Mouse (Mus musculus) brown adipose tissue, adult 24 weeks (tissue): ENCODE data around the gene Ttc39d. TPM values are rescaled to one million over a fixed set of nuclear protein-coding genes. Genes with fewer than 3 reads are reported as not detected.

Source experiments
- H3K27ac ChIP-seq: fragments of 200-500 bp; replicated peaks from 2 replicates; pipeline ENCODE4 v1.5.1; 2012; ENCODE audit warnings: low read depth, mild to moderate bottlenecking, low read length
- H3K4me1 ChIP-seq: fragments of 200-500 bp; 2 replicates; pipeline ENCODE4 v1.6.1; 2012; ENCODE audit warnings: low read length, mixed read lengths; ENCODE audit not compliant: control insufficient read depth, insufficient read depth, insufficient read length
- H3K4me3 ChIP-seq: fragments of 200-500 bp; 2 replicates; pipeline ENCODE4 v1.5.1; 2012; ENCODE audit warnings: low read depth, mild to moderate bottlenecking, low read length, moderate library complexity; ENCODE audit not compliant: insufficient read depth
- polyA plus RNA-seq: library from polyadenylated mRNA; stranded (reverse); fragments of >200 nt; gene quantifications from 2 replicates; pipeline ENCODE4 v1.2.4, GENCODE M21; 2012; ENCODE audit not compliant: missing spikeins, insufficient read depth, insufficient read length

Gene Ttc39d
- not detected in 2 replicates for polyA plus RNA-seq

DNA sequence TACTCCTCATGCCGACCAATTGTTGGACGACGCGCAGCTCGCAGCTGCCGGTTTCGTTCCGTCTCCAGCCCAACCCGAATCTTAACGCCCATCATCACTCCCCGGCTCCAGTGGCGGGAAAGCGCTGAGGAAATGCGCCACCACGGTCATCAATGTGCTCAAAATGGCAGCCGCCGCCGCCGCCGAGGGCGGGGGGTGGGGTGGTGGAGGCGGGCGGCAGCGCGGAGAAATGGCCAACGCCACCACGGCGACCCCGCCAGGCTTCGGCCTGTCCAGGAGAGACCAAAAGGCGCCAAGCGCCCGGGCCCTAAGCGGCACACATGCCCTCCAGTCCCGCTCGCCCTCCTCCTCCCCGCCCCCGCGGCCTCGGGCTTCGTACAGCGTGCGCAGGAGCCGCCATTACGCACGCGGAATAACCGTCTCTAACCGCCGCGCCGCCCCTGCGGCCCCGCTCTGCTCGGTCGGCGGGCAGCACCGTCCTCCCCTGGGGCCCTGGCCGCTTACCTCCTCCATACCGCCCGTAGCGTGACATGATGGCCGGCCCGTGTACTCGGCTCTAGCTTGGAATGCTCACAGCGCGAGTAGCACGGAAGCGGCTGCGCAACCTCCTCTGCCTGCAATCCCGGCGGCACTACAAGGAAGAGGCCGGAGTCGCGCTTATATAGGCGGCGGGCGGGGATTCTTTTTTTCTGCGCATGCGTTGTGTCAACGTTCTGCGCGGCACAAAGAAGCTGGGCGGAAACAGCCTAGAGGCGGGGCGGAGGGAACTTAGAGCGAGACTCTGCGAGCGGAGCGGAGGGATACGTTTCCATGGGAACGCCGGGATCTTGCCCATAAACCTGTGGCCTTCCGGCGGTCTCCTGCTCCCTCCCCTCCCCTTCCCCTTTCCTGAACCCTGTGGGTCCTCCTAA lies at the start of gene Ttc39d, which contains the start of gene Srsf7:
Gene Ttc39d, plus strand, starts transcription at position 790 of the 911 bp plus-strand sequence.
Gene Srsf7, minus strand, starts transcription at position 637 of the 911 bp plus-strand sequence.
- Histone ChIP-seq H3K27ac (peak within 1 kb of the TSS; percentile 88), H3K4me1 (no peaks in the 10 kb centered on the region), H3K4me3 (peak within 1 kb of the TSS; percentile 97)

DNA sequence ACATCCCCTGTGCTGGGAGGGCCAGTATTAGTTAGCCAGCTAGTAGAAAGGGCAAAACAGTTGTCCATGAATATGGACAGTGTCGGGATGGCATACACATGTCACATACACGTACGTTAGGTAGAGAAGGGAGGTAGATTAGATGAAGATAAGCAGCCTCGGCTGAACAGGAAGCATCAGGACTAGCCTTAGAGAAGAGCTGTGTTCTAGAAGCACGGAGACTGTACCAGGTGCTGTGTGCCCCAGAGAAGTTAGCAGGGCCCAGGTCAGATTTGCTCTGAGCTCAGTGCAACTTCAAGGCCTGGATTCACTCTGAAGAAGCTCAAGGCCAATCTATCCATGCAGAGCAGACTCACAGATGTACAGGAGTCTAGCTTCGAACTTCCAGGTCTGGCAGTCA lies 49.8 kb upstream of the Ttc39d start:
- Histone ChIP-seq H3K4me1 (no peaks in the 10 kb centered on the region), H3K4me3 (no peak overlapping the region), H3K27ac (no peak overlapping the region)

DNA sequence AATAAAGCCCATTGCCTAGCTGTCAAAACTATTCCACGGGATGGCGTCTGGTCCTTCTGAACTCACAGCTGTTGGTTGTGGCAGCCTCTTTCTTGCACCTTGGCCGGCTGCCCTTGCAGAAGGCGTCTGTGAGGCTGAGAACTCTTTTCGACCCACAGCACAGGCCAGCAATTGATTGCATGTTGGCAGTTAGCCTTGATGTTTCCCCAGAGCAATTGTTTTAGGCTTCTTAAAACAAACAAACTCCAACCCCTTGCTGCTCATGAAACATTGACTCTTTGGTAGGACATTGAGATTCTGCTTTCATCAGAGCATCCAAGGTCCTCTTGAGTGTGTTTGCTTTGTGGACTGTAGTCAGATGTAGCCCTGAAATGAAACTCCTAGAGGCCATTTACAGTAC lies 46.8 kb upstream of the Ttc39d start:
- H3K4me1 ChIP-seq, result no peaks in the 10 kb centered on the region
- H3K4me3 ChIP-seq, result no peak overlapping the region
- no peak overlapping the region for H3K27ac ChIP-seq

DNA sequence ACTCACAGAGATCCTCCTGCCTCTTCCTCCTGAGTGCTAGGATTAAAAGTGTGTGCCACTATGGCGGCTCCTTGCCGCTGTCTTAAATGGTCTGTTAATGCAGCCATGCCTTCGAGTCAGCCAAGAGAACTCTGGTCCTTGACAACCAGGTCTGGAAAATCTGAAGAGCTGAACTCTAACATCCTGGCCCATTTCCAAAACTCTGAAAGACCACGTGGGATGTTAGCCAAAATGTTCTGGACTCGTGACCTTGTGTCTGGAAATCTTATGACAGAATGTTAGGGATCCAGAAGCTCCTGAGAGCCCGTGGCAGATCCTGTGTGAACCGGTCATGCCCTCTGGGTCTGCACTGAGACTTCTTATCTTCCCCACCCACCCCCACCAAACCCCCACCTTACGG lies 43.3 kb upstream of the Ttc39d start:
- Histone ChIP-seq H3K4me1 (peaks cover 5% of the 10 kb centered on the region; the same call in 1 of the 2 replicates), H3K4me3 (no peak overlapping the region), H3K27ac (no peak overlapping the region)

DNA sequence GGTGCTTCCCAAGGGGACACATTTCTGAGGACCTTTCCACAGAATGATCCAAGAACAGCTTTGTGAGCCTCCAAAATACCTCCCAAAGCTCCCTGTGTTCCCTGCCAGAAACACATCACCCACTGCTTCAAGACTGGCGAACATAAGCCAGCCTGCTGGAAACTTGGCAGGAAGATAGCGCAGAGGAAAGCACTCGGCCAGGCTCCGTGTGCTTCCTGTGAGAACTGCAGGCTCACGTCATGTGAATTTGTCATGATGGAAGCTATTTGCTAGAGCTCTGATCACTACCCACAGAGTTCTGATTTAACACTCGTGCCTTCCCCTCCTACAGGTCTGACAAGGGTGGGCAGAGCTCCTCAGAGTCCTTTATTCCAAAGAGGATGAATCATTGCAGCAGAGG lies 41.5 kb upstream of the Ttc39d start:
- Histone ChIP-seq H3K4me1 (peaks cover 5% of the 10 kb centered on the region; the same call in 1 of the 2 replicates), H3K4me3 (no peak overlapping the region), H3K27ac (peak overlapping the region; percentile 72)

DNA sequence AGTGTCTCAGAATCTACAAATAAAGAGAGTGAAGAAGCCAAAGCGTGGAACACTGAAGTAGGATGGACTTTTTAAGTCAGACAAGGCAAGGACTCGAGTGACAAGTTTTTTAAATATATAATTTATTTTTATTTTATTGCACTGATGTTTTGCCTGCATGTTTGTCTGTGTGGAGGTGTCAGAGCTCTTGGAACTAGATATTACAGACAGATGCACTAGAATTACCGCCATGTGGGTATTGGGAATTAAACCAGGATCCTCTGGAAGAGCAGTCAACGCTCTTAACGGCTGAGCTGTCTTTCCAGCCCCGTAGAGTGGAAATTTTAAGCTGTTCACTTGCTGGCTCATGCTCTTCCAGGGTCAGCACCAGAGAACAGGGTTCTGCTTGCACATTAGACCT lies 40.9 kb upstream of the Ttc39d start:
- Histone ChIP-seq H3K27ac (peak overlapping the region; percentile 72; the same call in 1 of the 2 replicates), H3K4me1 (peaks cover 5% of the 10 kb centered on the region; the same call in 1 of the 2 replicates)

DNA sequence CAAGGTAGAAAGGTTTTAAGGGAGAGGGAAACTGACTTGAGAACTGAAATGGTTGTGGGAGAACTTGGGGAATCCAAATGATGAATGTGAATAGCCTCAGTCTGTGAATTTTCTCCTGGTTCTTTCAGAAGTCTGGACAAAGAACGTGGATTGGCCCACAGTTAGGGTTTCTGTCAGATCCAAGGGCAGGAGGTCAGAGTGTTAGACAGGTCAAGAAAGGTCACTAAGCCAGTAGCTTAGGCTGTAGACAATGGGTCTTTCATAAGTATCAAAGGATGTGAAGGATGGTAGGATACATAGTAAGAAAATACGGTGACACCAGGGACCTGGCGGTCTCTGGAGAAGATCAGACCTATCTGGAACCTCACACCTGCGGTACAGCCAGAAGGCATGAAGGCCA lies 39.8 kb upstream of the Ttc39d start:
- peaks cover 5% of the 10 kb centered on the region; the same call in 1 of the 2 replicates for H3K4me1 ChIP-seq
- H3K4me3 ChIP-seq, result no peak overlapping the region
- peak overlapping the region; percentile 2; the same call in 1 of the 2 replicates for H3K27ac ChIP-seq

More for the DNA sequence above, 40.9 kb upstream of the Ttc39d start:
- H3K4me3 ChIP-seq, result no peak overlapping the region

DNA sequence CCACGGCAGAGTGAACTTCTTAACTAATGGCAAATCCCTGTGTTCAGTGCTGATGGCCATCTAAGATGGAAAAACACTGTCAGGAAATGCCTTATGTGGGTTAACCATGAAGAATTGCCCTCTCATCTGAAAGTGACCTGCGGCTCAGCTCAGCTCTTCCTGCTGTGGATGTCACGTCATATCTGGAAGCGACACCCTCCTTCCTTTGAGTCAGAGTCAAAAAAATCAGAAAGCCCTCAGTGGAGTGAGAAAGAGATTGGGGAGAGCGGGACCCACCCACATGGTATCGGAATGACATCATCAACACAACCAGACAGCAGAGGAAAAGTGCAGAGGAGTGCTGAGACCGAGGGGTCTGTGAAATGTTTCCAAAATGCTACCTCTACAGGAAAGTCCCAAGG lies 39.4 kb upstream of the Ttc39d start:
- Histone ChIP-seq H3K4me3 (no peak overlapping the region), H3K4me1 (peaks cover 5% of the 10 kb centered on the region; the same call in 1 of the 2 replicates), H3K27ac (0 out of 2 replicates have a peak overlapping the region, but pooled peaks have one; percentile 2)

DNA sequence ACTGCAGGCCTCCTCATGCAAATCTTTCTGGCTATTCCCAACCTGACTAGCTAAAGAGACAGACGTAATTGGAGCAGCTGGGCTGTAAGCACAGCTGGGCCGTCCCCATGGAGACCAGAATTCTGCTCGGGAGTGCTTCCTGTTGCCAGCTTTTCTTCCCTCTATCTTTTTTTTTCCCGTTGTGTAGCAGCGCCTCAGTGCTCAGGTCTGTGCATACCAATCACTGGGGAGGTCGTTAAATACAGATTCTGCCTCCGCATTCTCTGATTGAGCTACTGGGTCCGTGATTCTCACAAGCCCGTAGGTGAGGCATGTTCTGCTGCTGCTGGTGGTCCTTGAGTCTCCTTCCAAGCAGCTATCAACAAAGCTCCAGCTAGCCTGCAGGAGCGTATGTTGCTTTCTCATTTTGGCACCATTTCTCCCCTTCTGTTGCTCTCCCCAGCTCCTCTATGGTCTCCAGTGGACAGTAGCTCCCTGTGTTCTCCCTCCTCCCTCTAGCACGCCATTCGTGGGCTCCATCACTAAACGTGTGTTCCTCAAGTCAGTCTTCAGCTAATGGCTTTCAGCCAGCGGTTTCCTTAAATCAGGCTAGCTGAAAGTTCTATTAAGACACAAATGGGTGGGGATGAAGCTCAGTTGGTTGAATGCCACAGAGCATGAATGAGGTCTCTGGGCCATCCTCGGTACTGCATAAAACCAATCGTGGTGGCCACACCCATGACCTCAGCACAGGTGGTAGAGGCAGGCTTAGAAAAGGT lies 38.7 kb upstream of the Ttc39d start:
- H3K4me3 ChIP-seq, result no peak overlapping the region
- H3K27ac ChIP-seq, result no peak overlapping the region
- H3K4me1 ChIP-seq, result peaks cover 5% of the 10 kb centered on the region; the same call in 1 of the 2 replicates

DNA sequence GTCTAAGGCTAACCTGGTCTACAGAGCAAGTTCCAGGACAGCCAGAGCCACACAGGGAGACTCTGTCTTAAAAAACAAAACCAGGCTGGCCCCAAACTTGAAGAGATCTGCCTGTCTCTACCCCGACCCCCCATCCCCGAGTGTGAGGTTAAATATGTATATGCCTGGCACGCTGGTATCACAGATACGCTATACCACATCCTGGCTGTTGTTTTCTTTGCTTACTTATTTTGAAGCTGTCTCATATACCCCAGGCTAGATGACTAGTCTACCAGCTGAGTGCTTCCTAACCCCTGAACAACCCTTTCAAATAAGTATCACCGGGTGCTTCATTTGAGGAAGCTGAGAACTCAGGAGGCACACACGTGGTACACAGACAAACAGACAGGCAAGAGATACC lies 37.5 kb upstream of the Ttc39d start:
- Histone ChIP-seq H3K4me1 (peaks cover 8% of the 10 kb centered on the region; the same call in 1 of the 2 replicates), H3K27ac (no peak overlapping the region), H3K4me3 (no peak overlapping the region)

DNA sequence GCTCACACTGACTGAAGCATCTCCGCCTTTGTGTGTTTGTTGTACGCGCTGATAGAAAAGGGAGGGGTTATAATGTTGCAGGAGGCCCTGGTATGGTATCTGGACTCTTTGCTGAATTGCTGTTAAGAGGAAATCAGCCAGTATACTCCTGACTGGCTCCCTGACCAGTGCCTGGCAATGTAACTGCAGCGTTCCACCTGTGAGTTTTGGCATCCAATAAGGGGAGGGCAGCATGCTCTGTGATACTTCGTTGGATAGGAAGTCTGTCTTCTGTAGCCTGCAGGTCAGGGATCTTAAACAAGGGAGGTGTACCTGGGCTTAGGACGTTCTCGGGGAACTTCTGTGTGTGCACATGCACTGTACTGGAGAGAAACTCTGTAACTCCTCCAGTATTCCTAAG lies 36.3 kb upstream of the Ttc39d start:
- Histone ChIP-seq H3K4me1 (peaks cover 9% of the 10 kb centered on the region; the same call in 1 of the 2 replicates), H3K4me3 (no peak overlapping the region), H3K27ac (no peak overlapping the region)

DNA sequence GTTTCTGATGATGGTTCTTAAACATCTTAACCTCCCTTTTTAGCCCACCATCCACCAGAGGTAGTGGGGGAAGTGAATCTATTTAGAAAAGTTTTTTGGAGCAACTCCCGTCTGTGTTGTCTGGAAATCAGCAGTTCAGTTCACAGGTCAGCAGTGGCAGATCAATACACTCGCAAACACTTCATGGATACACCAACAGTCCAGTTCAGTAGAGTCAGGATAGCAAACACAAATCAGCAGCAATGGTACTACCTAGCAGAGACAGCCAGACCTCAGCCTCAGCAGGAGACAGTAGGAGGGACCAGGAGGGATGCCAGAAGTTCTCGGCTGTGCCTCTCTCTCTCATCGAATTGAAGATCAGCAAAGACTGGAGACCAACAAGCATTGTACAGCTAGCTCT lies 35.3 kb upstream of the Ttc39d start:
- peaks cover 6% of the 10 kb centered on the region; the same call in 1 of the 2 replicates for H3K4me1 ChIP-seq
- no peak overlapping the region for H3K27ac ChIP-seq
- H3K4me3 ChIP-seq, result no peak overlapping the region

DNA sequence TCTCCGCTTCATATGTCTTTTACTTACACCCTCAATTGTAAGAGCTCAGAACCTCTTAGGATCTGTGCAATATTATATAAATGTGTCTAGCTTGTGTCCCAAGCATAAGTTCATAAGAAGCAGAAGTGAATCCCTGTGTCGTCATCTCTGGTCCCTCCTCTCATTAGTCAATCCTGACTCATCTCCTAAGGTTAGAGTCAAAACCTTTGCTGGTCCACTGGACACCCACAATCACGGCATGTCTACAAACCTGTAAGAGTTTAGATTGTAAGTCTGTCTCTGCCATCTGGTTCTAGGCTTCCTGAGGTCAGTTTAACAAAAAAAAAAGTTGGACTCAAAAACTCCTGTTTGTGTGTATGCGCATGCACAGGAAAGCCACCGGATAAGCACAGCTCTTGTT lies 34.5 kb upstream of the Ttc39d start:
- peak overlapping the region; percentile 46; the same call in 1 of the 2 replicates for H3K27ac ChIP-seq
- peaks cover 5% of the 10 kb centered on the region; the same call in 1 of the 2 replicates for H3K4me1 ChIP-seq
- H3K4me3 ChIP-seq, result no peak overlapping the region

DNA sequence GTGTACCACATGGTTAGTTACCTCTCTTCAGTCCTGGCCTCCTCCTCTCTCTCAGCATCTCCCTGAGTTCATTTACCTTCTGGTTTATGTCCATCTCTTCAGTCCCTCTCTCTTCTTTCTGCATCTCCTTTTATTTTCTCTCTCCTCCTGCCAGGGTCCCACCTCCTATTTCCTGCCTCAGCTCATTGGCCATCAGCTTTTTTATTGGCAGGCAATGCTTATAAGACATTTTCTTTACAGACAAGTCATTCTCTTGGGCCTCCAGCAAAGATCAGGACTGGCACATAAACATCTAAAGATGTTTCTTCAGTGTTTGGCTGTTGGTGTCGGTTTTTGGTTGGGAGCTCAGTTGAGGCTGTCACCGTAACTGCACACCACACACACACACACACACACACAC lies 33.6 kb upstream of the Ttc39d start:
- Histone ChIP-seq H3K4me1 (peaks cover 5% of the 10 kb centered on the region; the same call in 1 of the 2 replicates), H3K4me3 (no peak overlapping the region), H3K27ac (no peak overlapping the region)

DNA sequence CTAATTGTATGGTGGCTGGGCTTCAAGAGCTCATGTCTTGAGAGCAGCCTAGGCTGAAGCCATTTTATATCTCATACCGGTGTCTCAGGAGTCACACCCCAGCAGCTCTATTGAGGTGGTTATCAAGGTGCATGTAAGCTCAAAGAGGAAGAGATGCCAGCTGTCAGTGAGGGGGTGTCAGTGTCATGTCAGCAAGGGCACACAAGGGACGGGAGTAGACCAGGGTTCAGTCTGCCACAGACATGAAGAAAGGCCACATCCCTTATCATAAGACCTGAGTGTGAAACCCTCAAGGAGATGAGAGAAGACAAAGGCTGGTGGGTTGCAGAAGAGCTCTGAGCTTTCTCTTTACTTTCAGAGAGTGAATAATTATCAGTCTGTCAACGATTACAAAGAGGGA lies 33.1 kb upstream of the Ttc39d start:
- H3K4me1 ChIP-seq, result peaks cover 5% of the 10 kb centered on the region; the same call in 1 of the 2 replicates
- 0 out of 2 replicates have a peak overlapping the region, but pooled peaks have one; percentile 40 for H3K27ac ChIP-seq
- H3K4me3 ChIP-seq, result no peak overlapping the region
